Mouse (Mus musculus): ENCODE results near the gene Tcte2.
"Not testable (repeated sequence)": the region's sequence is repeated elsewhere in the genome, so short reads cannot be mapped to it uniquely, and the experiment has no call there.

The Tcte2 gene

GRCm38 (mm10) chr17:13681686-13682085, 79.9 kb downstream of the Tcte2 start:
- DNase-seq: no peak

GRCm38 (mm10) chr17:13681126-13681525, 80.5 kb downstream of the Tcte2 start:
- no peak for DNase-seq

GRCm38 (mm10) chr17:13680318-13680717, 81.3 kb downstream of the Tcte2 start:
- no peak for DNase-seq

- no peak for DNase-seq
Measured at GRCm38 (mm10) chr17:13679725-13680124, 81.9 kb downstream of the Tcte2 start.

- DNase-seq: no peak
Measured at GRCm38 (mm10) chr17:13677225-13678148, 84.1 kb downstream of the Tcte2 start.

GRCm38 (mm10) chr17:13676099-13676498, 85.5 kb downstream of the Tcte2 start:
- DNase-seq: not testable (repeated sequence)

- no peak for DNase-seq
Measured at GRCm38 (mm10) chr17:13675630-13676029, 86.0 kb downstream of the Tcte2 start.

GRCm38 (mm10) chr17:13674695-13675306, 86.8 kb downstream of the Tcte2 start:
- no peak for DNase-seq

GRCm38 (mm10) chr17:13671732-13672131, 89.9 kb downstream of the Tcte2 start:
- DNase-seq: no peak

GRCm38 (mm10) chr17:13670227-13670626, 91.4 kb downstream of the Tcte2 start:
- DNase-seq: no peak

GRCm38 (mm10) chr17:13669206-13669605, 92.4 kb downstream of the Tcte2 start:
- no peak for DNase-seq

- peak; percentile 41 for DNase-seq
Measured at GRCm38 (mm10) chr17:13668052-13669015, 93.3 kb downstream of the Tcte2 start.

- no peak for DNase-seq
Measured at GRCm38 (mm10) chr17:13667006-13667405, 94.6 kb downstream of the Tcte2 start.

GRCm38 (mm10) chr17:13665731-13666130, 95.9 kb downstream of the Tcte2 start:
- no peak for DNase-seq

GRCm38 (mm10) chr17:13663386-13664166, 98.0 kb downstream of the Tcte2 start:
- DNase-seq: no peak

All from thymus, postnatal 25 days (tissue).